Mouse (Mus musculus): Measurements from ENCODE around the gene Bfsp1. TPM values are rescaled to one million over a fixed set of nuclear protein-coding genes. Genes with fewer than 3 reads are reported as not detected.

The Bfsp1 gene
- polyA plus RNA-seq (2017; shearing (Covaris generic)): under 1 TPM in 1 of 2 experiments, not detected in 1; 0.30 TPM

- no peak for ATAC-seq
These were observed at the start of gene Bfsp1 for GRCm38 (mm10) chr2:143862484-143863231. TSS of gene Bfsp1 (minus strand) at chr2:143863173.

GRCm38 (mm10) chr2:143912199-143912598 lies 49.2 kb upstream of the Bfsp1 start:
- no peak for ATAC-seq

GRCm38 (mm10) chr2:143909230-143909629 lies 46.3 kb upstream of the Bfsp1 start:
- ATAC-seq: no peak

DNA sequence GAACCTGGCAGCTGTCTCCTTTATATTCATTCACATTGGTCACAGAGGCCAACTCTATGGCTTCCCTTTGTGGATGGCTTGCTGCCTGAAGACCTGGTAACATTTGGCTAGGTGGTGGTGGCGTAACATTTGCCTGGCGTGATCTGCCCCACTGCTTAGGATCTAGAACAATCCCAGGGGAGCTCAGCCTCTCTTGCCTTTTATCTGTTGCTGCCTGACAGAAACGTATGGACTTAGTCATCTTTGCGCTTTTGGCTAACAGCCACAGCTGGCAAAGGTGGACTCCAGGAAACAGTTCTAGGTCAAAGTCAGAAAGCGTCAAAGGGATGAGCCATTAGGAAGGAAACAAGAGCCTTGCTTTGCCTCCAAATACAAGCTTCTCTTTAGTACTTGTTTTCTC lies 41.9 kb upstream of the Bfsp1 start:
- ATAC-seq: no peak

DNA sequence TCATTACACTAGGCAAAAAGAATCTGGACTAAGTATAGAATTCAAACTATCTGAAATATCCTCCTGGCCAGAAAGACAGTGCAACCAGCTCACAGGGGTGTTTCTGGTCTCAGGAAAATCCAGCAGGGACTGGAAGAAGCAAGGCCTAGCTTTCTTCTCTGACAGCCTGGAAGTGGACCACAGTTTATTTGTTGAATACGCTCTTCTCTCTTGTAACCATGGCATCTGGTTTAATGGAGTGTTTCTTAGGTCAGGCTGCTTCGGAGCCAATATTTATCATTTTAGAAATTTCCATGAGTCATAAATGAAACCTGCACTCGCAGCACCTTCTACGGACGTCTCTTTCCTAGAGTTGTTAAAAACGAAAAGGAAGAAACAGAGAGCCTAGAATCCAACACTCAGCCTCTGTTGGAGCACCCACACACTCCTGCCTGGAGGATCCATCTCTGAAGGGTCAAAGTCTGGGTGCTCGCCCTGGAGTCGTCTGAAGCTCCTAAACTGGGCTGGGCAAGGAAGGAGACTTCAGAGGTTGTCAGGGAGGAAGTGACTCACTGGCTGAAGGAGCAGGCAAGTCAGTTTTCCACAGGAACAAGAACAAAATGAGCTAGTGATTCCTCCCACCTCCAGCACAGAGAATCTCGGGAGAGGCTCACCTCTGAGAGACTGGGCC lies 40.5 kb upstream of the Bfsp1 start:
- no peak for ATAC-seq

- no peak for ATAC-seq
These were observed 37.9 kb upstream of the Bfsp1 start for GRCm38 (mm10) chr2:143900821-143901351.

GRCm38 (mm10) chr2:143899470-143900220 lies 36.7 kb upstream of the Bfsp1 start:
- ATAC-seq: no peak

GRCm38 (mm10) chr2:143891302-143892048 lies 28.5 kb upstream of the Bfsp1 start:
- ATAC-seq: no peak

- ATAC-seq: no peak
These were observed 27.0 kb upstream of the Bfsp1 start for GRCm38 (mm10) chr2:143889860-143890433.

DNA sequence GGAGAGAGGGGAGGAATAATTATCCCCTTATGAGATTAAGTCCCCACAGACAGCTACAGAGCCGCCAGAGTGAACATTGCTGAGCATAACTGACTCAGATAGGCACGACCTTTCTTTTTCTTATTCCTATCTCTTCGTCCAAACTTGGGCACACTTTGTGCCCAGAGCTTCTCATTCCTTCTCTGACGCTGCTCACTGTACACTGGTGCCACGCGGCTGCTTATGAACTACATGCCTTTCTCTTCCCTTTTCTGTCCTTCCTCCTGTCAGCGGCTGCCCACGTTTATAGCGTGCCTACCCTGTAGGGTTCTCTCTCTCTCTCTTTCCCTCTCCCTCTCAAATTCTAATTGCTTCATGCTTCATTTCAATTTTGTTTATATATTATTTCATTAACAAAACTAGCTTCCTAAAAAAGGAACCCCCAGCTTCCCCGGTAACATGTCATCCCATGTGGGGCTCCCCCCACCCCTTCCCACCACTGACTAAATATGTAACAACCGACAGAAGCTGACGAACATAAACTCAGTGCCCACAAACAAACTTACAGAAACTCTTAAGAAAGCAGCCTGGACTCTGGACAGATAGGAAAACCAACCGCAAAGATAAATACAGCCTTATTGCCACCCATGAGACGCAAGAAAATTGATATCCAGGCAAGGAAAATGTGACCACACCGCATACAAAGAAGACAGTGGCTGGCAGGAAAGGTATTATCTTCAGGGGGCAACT lies 26.3 kb upstream of the Bfsp1 start:
- no peak for ATAC-seq

DNA sequence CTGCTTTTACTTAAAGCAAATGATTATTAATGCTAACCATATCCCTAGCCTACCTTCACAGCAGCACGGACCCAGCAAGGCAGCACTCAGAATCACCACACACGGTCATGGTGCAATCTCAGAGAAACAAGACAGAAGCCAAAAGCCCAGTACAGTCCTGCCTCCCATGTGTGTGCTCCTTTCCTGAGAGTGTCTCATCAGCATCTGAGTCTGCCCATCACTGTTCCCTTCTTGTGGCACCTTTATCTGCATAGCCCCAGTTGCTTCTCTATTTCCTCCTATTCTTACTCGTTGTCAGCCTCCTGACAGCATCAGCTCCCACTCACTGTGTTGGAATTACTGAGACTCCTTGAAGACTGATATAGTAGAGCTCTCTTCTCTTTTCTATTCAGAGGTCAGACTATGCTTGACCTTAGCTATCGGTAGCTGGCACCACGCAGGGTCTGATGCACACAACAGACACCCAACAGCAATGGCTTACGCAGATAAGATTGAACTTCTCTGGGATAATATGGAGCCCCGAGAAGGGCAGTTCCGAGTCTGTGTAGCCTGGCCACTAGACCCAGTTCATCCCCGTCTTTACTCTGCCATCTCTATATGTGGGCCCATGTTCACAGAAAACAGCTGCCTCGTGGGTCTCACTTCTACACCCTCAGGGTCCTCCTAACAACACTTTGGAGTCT lies 19.8 kb upstream of the Bfsp1 start:
- ATAC-seq: no peak

GRCm38 (mm10) chr2:143882002-143882401 lies 19.0 kb upstream of the Bfsp1 start:
- no peak for ATAC-seq

GRCm38 (mm10) chr2:143879311-143879710 lies 16.3 kb upstream of the Bfsp1 start:
- ATAC-seq: no peak

DNA sequence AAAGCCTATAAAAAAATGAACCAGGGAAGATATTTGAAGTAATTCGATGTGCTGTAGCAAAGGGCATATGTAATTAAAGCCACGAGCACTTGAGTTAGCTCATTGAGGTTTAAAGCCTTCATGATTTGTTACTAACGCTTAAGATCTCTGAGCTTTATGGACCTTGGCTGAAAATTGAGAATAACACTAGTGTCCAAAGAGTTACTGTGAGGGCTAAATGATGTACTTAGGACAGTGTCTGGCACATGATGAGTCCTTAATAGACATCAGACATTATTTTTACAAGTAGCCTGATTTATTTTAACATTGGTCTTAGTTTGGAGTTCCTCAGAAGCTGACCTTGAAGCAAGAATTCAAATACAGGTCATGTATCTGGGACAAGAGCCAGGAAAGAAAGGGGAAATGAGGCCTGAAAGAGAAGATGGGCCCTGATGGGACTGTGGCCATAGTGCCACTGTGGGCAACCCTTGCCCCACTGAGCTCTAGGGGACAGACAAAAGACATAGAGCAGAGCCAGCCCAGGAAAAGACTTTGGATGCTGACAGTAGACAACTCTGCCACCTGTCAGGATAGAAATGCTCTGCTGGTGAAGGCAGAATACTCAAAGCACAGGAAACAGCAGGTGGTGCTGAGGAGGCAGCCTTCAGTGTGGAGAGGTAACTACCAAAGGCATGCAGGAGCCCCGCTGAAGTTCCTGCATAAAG lies 14.1 kb upstream of the Bfsp1 start:
- no peak for ATAC-seq

DNA sequence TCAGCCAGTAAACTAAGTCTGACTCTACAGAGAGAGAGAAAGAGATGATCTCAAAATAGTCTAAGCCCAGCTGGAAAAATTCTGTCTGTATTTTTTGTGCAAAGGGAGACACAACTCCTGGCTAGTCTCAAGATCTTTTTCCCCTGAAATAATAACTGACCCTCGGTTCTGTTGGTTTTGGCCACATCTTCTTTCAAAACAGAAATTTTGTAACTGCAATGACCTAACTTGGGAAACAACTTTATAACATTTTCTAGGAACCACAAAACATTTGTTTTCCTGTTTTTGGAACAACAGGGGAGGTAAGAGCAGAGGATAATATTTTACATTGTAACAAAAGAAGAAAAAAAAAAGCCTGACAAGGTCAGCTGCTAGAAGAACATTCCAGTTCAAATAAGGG lies 13.1 kb upstream of the Bfsp1 start:
- ATAC-seq: no peak

- no peak for ATAC-seq
These were observed 8.1 kb upstream of the Bfsp1 start for GRCm38 (mm10) chr2:143870936-143871688.

- peak; percentile 71 for ATAC-seq
These were observed 4.4 kb upstream of the Bfsp1 start for GRCm38 (mm10) chr2:143867326-143867725.

GRCm38 (mm10) chr2:143864600-143864999 lies 1.6 kb upstream of the Bfsp1 start:
- no peak for ATAC-seq

GRCm38 (mm10) chr2:143859166-143859565 lies 3.8 kb downstream of the Bfsp1 start:
- ATAC-seq: no peak

All from activated CD4-positive, CD25-positive, alpha-beta regulatory T cell, adult 4 months (primary cell).